Comparison of ENCODE assay signal across 25 mouse cellular contexts in genomic region chr9:66507684-66508083, GRCm38 (mm10). TPM values are rescaled to one million over a fixed set of nuclear protein-coding genes. Genes with fewer than 3 reads are reported as not detected.
DNase-seq lines count a peak whose midpoint lies in the region; ATAC-seq and TF ChIP-seq lines count a peak whose summit lies in the region.
"Had no signal": no experiment of that assay in that cellular context is flagged by ENCODE, and none has a peak within 500 bp of the region (broad histone marks: within the 10 kb centered on the region; RNA-seq: fewer than 3 reads in every experiment).

No protein-coding gene starts in this region.

- 0 out of 2 replicates have a peak overlapping the region, but pooled peaks have one; percentile 21 for H3K27ac ChIP-seq in forebrain, embryonic 10.5 days
- no peak overlapping the region for H3K27ac ChIP-seq in forebrain, embryonic 14.5 days (ENCODE audit: low read depth, low read length)
- H3K27ac ChIP-seq in hindbrain, embryonic 10.5 days: peak overlapping the region; percentile 6
- no peak overlapping the region for H3K27ac ChIP-seq in hindbrain, embryonic 16.5 days (ENCODE audit: low read depth, low read length)
- H3K27ac ChIP-seq in liver, embryonic 15.5 days (replicated peaks): peak overlapping the region; percentile 43
- no peak overlapping the region; the same call in 1 of the 2 replicates for H3K27ac ChIP-seq in liver, embryonic 11.5 days (ENCODE audit: low read depth, low read length)
- H3K27ac ChIP-seq in CH12.LX (ENCODE audit: insufficient read depth, low read depth): peak overlapping the region; percentile 32
- H3K27ac ChIP-seq: hindbrain, embryonic 15.5 days; kidney, embryonic 15.5 days; limb, embryonic 13.5 days had no signal

- no peaks in the 10 kb centered on the region for H3K79me2 ChIP-seq in CH12.LX (replicated peaks; ENCODE audit: control insufficient read depth, extremely low read depth, insufficient read depth, poor library complexity, severe bottlenecking)

- no peak for TF ChIP-seq POLR2A in CH12.LX (IDR thresholded peaks at IDR 0.05; ENCODE audit: low read depth, low read length)

- no peak for ATAC-seq in forebrain, embryonic 14.5 days
- no peak for ATAC-seq in hindbrain, embryonic 16.5 days
- no peak for ATAC-seq in liver, embryonic 15.5 days (ENCODE audit: insufficient read depth)
- no peak for ATAC-seq in liver, embryonic 11.5 days (replicated peaks; ENCODE audit: low FRiP score)
- ATAC-seq: activated CD4-positive, CD25-positive, alpha-beta regulatory T cell, adult 4 months; CD4-positive, CD25-positive, alpha-beta regulatory T cell, adult 4 months had no signal

- no peak for TF ChIP-seq CTCF in CH12.LX (conservative IDR thresholded peaks at IDR 0.05 in 1 of 2, IDR thresholded peaks at IDR 0.05 in 1 of 2; ENCODE audit: low read depth in 2 of 2, low read length in 2 of 2)

- TF ChIP-seq EP300 in CH12.LX (IDR thresholded peaks at IDR 0.05; ENCODE audit: low read length): no peak

- H3K4me1 ChIP-seq in forebrain, embryonic 10.5 days: peaks cover 92% of the 10 kb centered on the region
- peaks cover 30% of the 10 kb centered on the region for H3K4me1 ChIP-seq in forebrain, embryonic 14.5 days (ENCODE audit: control insufficient read depth, insufficient read depth, low read length)
- peaks cover 71% of the 10 kb centered on the region for H3K4me1 ChIP-seq in hindbrain, embryonic 10.5 days (replicated peaks)
- H3K4me1 ChIP-seq in hindbrain, embryonic 16.5 days (ENCODE audit: control insufficient read depth, insufficient read depth, low read depth, low read length): peaks cover 17% of the 10 kb centered on the region
- H3K4me1 ChIP-seq in liver, embryonic 15.5 days (replicated peaks): peaks cover 79% of the 10 kb centered on the region
- peaks cover 45% of the 10 kb centered on the region for H3K4me1 ChIP-seq in liver, embryonic 11.5 days (replicated peaks; ENCODE audit: control insufficient read depth, insufficient read depth, low read length)
- peaks cover 31 to 76% of the 10 kb centered on the region in 2 experiments for H3K4me1 ChIP-seq in CH12.LX (ENCODE audit: control insufficient read depth in 1 of 2, insufficient read depth in 2 of 2)

- H3K27me3 ChIP-seq in forebrain, embryonic 10.5 days (ENCODE audit: poor library complexity, severe bottlenecking): no peaks in the 10 kb centered on the region
- no peaks in the 10 kb centered on the region for H3K27me3 ChIP-seq in forebrain, embryonic 14.5 days (replicated peaks; ENCODE audit: control insufficient read depth, insufficient read depth, low read length)
- H3K27me3 ChIP-seq in hindbrain, embryonic 10.5 days (ENCODE audit: insufficient read depth, poor library complexity, severe bottlenecking): no peaks in the 10 kb centered on the region
- no peaks in the 10 kb centered on the region for H3K27me3 ChIP-seq in hindbrain, embryonic 16.5 days (replicated peaks; ENCODE audit: control insufficient read depth, insufficient read depth, low read length)
- no peaks in the 10 kb centered on the region for H3K27me3 ChIP-seq in liver, embryonic 15.5 days
- no peaks in the 10 kb centered on the region for H3K27me3 ChIP-seq in liver, embryonic 11.5 days (replicated peaks; ENCODE audit: control insufficient read depth, insufficient read depth, low read length)
- H3K27me3 ChIP-seq in CH12.LX (replicated peaks): no peaks in the 10 kb centered on the region
- H3K27me3 ChIP-seq: forebrain, embryonic 12.5 days; hindbrain, embryonic 15.5 days; kidney, embryonic 15.5 days; limb, embryonic 13.5 days had no signal

- no peak overlapping the region for H3K4me2 ChIP-seq in forebrain, embryonic 14.5 days (ENCODE audit: low read length)
- no peak overlapping the region for H3K4me2 ChIP-seq in hindbrain, embryonic 16.5 days (ENCODE audit: low read length)
- H3K4me2 ChIP-seq in liver, embryonic 15.5 days: no peak overlapping the region
- no peak overlapping the region for H3K4me2 ChIP-seq in liver, embryonic 11.5 days
- H3K4me2 ChIP-seq in CH12.LX (ENCODE audit: insufficient read depth, low read depth, poor library complexity, severe bottlenecking): no peak overlapping the region
- H3K4me2 ChIP-seq: forebrain, embryonic 12.5 days; hindbrain, embryonic 15.5 days; kidney, embryonic 15.5 days; limb, embryonic 13.5 days had no signal

- no peak for TF ChIP-seq RAD21 in CH12.LX (IDR thresholded peaks at IDR 0.05; ENCODE audit: low read depth, low read length)

- no peak overlapping the region for H3K4me3 ChIP-seq in forebrain, embryonic 10.5 days
- H3K4me3 ChIP-seq in forebrain, embryonic 14.5 days (ENCODE audit: low read depth, low read length): no peak overlapping the region
- no peak overlapping the region for H3K4me3 ChIP-seq in hindbrain, embryonic 10.5 days
- H3K4me3 ChIP-seq in hindbrain, embryonic 16.5 days (ENCODE audit: low read length): no peak overlapping the region
- H3K4me3 ChIP-seq in liver, embryonic 15.5 days (replicated peaks): no peak overlapping the region
- no peak overlapping the region for H3K4me3 ChIP-seq in liver, embryonic 11.5 days (ENCODE audit: low read depth, low read length)
- no peak overlapping the region for H3K4me3 ChIP-seq in CH12.LX (replicated peaks in 1 of 3; ENCODE audit: low read depth in 2 of 3, low read length in 2 of 3, poor library complexity in 1 of 3)
- H3K4me3 ChIP-seq: erythroblast, embryonic 14.5 days; forebrain, embryonic 12.5 days; hindbrain, embryonic 15.5 days; kidney, embryonic 15.5 days; limb, embryonic 13.5 days had no signal

- H3K36me3 ChIP-seq in forebrain, embryonic 10.5 days (replicated peaks): peaks cover 71% of the 10 kb centered on the region
- H3K36me3 ChIP-seq in forebrain, embryonic 14.5 days (ENCODE audit: control insufficient read depth, insufficient read depth, low read length): peaks cover 55% of the 10 kb centered on the region
- peaks cover 72% of the 10 kb centered on the region for H3K36me3 ChIP-seq in hindbrain, embryonic 10.5 days
- peaks cover 34% of the 10 kb centered on the region for H3K36me3 ChIP-seq in hindbrain, embryonic 16.5 days (ENCODE audit: control insufficient read depth, insufficient read depth, low read length)
- peaks cover 77% of the 10 kb centered on the region for H3K36me3 ChIP-seq in liver, embryonic 15.5 days (replicated peaks)
- peaks cover 26% of the 10 kb centered on the region for H3K36me3 ChIP-seq in liver, embryonic 11.5 days (ENCODE audit: control insufficient read depth, insufficient read depth, low read length)
- peaks cover 33 to 55% of the 10 kb centered on the region in 2 experiments for H3K36me3 ChIP-seq in CH12.LX (replicated peaks in 1 of 2; ENCODE audit: control insufficient read depth in 1 of 2, insufficient read depth in 1 of 2, low read length in 1 of 2)

- no peak overlapping the region for H3K9ac ChIP-seq in forebrain, embryonic 14.5 days (ENCODE audit: low read length)
- no peak overlapping the region for H3K9ac ChIP-seq in hindbrain, embryonic 16.5 days (ENCODE audit: low read depth, low read length)
- no peak overlapping the region for H3K9ac ChIP-seq in liver, embryonic 15.5 days
- no peak overlapping the region for H3K9ac ChIP-seq in liver, embryonic 11.5 days (ENCODE audit: low read depth, low read length)
- no peak overlapping the region for H3K9ac ChIP-seq in CH12.LX (ENCODE audit: insufficient read depth, low read depth)
- H3K9ac ChIP-seq: forebrain, embryonic 12.5 days; hindbrain, embryonic 15.5 days; kidney, embryonic 15.5 days; limb, embryonic 13.5 days had no signal

- whole genome bisulfite sequencing in forebrain, embryonic 10.5 days: 88% methylated on average over 3 of the region's 3 CpGs
- 87% methylated on average over 3 of the region's 3 CpGs for WGBS in forebrain, embryonic 14.5 days
- 83% methylated on average over 3 of the region's 3 CpGs for WGBS in hindbrain, embryonic 10.5 days
- WGBS in hindbrain, embryonic 16.5 days: 87% methylated on average over 3 of the region's 3 CpGs
- WGBS in liver, embryonic 15.5 days (ENCODE audit: insufficient replicate concordance): 81% methylated on average over 3 of the region's 3 CpGs
- WGBS in liver, embryonic 11.5 days: 78% methylated on average over 3 of the region's 3 CpGs

- H3K9me3 ChIP-seq in forebrain, embryonic 10.5 days: no peaks in the 10 kb centered on the region
- no peaks in the 10 kb centered on the region for H3K9me3 ChIP-seq in forebrain, embryonic 14.5 days (replicated peaks; ENCODE audit: control insufficient read depth, low read length)
- no peaks in the 10 kb centered on the region for H3K9me3 ChIP-seq in hindbrain, embryonic 10.5 days
- H3K9me3 ChIP-seq in hindbrain, embryonic 16.5 days (ENCODE audit: control insufficient read depth, low read length): no peaks in the 10 kb centered on the region
- H3K9me3 ChIP-seq in liver, embryonic 15.5 days (replicated peaks): no peaks in the 10 kb centered on the region
- no peaks in the 10 kb centered on the region for H3K9me3 ChIP-seq in liver, embryonic 11.5 days (ENCODE audit: control insufficient read depth, low read length)
- no peaks in the 10 kb centered on the region for H3K9me3 ChIP-seq in CH12.LX (replicated peaks; ENCODE audit: low read length)
- H3K9me3 ChIP-seq: forebrain, embryonic 12.5 days; hindbrain, embryonic 15.5 days; kidney, embryonic 15.5 days; limb, embryonic 13.5 days had no signal

- dilution Hi-C loops in CH12.LX (cut with MboI; ENCODE audit: extremely low pct_ligation_motif_present, extremely low pct_unique_long_range_greater_than_20kb, low sequenced_read_pairs): no loop called here

- in situ Hi-C loops in CH12.LX (cut with MboI; ENCODE audit: low pct_ligation_motif_present, low pct_unique_long_range_greater_than_20kb, low sequenced_read_pairs): loop anchor here (10.0 to 25.0 kb wide), 4 partner anchors 223 to 480 kb away; partner anchors contain the start of genes Aph1b, Ciao2a, Gm10647 and Lactb

- no peak for DNase-seq in forebrain, embryonic 10.5 days (ENCODE audit: extremely low spot score, low spot score)
- no peak for DNase-seq in forebrain, embryonic 14.5 days (ENCODE audit: low spot score)
- DNase-seq in hindbrain, embryonic 10.5 days (ENCODE audit: low spot score): no peak
- DNase-seq in liver, embryonic 11.5 days (ENCODE audit: low spot score): no peak
- DNase-seq in CH12.LX (ENCODE audit: extremely low read depth): no peak
- DNase-seq: adrenal gland, adult 2 months; adrenal gland, postnatal 36 days; gastrocnemius, postnatal 10 days; heart, postnatal 36 days; kidney, adult 18-20 months; kidney, postnatal 25 days; lung, postnatal 36 days; midbrain, embryonic 14.5 days; right cerebral cortex, adult 18-20 months; spleen, adult 18-20 months; thymus, postnatal 14 days had no signal

RNA-seq across cellular contexts. Expression of gene Fbxl22, which starts 6.7 kb away (rescaled TPM):
- polyA plus RNA-seq in forebrain, embryonic 10.5 days (2016; fragmentation: Nextera tagmentation; extraction: Ambion mirVana): 1.6 TPM in 2 replicates
- 1.3 and 1.9 TPM in 2 replicates for polyA plus RNA-seq in forebrain, embryonic 14.5 days (2014; fragmentation: Nextera tagmentation; extraction: Ambion mirVana)
- polyA plus RNA-seq in hindbrain, embryonic 10.5 days (2016; fragmentation: Nextera tagmentation; extraction: Ambion mirVana): 1.5 and 1.6 TPM in 2 replicates
- 0.89 and 1.2 TPM in 2 replicates for polyA plus RNA-seq in hindbrain, embryonic 16.5 days (2015; fragmentation: Nextera tagmentation; extraction: Ambion mirVana)
- 1.0 and 1.5 TPM in 2 replicates for polyA plus RNA-seq in liver, embryonic 15.5 days (2015; fragmentation: Nextera tagmentation; extraction: Ambion mirVana)
- 1.3 and 1.5 TPM in 2 replicates for polyA plus RNA-seq in liver, embryonic 11.5 days (2014; fragmentation: Nextera tagmentation; extraction: Ambion mirVana)
- 0.34 and 0.63 TPM in 2 replicates for total RNA-seq in CH12.LX (2012; rRNA removed)
- 0.05 and 0.19 TPM in 2 replicates for total RNA-seq in CH12.LX (2014; rRNA removed)
- 0.18 and 0.21 TPM in 2 replicates for polyA plus RNA-seq in CH12.LX (2012; ENCODE audit: insufficient read length, low read depth)

Comparison
In these comparisons a context has a peak if more than half of its experiments do, and no peak if none do; other contexts are left out.
1. H3K27ac ChIP-seq: peak in forebrain, embryonic 10.5 days (single experiment), hindbrain, embryonic 10.5 days (single experiment), liver, embryonic 15.5 days (single experiment) and CH12.LX (single experiment); none in forebrain, embryonic 14.5 days (single experiment), hindbrain, embryonic 16.5 days (single experiment) and liver, embryonic 11.5 days (single experiment).